Mouse (Mus musculus): ENCODE measurements around the gene Pirt.

Pirt gene

DNA sequence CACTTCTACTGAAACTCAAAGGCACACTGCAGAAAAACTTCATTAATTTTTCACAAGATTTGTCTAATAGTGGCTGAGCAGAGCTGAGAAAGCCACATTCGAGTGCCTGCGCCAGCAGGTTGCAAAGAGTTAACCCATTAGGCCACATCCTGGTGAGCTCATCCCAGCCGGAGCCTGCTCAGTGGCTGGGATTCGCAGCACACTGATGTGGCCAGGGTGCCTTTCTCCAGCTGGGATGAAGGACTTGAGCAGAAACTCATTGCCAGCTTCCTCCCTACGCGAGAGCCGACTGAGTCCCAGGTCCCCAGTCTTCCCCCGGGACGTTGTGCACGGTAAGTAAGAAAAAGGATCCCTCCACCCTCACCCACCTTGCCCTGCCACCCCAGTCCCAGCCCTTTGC, at the start of gene Pirt:
Gene Pirt, plus strand, starts transcription at position 171 of the 400 bp plus-strand sequence.
- in situ Hi-C loops (cut with MseI, MboI) = loop anchor here in 1 of 2 experiments (5.0 kb wide), 1 partner anchor 70 kb away; no protein-coding TSS in a partner anchor

GRCm38 (mm10) chr11:66871701-66872100, 40.1 kb upstream of the Pirt start:
- in situ Hi-C loops (cut with MseI, MboI) = loop anchor here (10.0 kb wide), 1 partner anchor 257 kb away; no protein-coding TSS in a partner anchor

DNA sequence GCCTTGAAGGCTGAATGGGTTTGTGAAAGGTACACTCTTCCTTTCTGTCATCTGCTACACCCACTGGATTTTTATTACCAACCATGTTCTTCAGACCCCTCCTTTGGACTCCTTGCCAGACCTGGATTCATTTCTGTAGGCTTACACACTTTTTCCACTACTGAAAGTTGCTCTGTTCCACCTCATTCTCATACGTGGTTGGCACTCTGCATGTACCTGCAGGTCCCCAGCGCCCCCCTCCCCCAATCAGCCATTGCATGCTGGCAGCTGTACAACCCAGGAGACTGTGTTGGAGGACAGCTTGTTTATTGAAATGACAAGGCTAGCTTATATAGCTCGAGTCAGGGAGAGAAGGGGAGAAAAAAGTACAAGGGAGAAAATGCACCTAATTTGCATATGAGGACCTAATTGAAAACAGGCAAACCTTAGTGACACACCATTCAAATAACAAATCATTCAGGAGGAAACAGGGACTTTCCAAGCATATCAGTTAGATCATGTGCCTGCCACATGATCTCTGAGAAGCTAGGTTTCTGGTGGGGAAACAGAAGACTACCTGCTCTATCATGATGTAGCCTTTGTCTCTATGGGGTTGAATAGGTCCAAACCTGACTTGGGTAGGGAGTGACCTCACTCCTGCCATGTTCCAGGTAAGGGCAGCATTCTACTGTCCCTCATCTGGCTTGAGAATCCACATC, 38.9 kb upstream of the Pirt start:
- in situ Hi-C loops (cut with MseI, MboI) = loop anchor here (10.0 kb wide), 1 partner anchor 258 kb away; no protein-coding TSS in a partner anchor

DNA sequence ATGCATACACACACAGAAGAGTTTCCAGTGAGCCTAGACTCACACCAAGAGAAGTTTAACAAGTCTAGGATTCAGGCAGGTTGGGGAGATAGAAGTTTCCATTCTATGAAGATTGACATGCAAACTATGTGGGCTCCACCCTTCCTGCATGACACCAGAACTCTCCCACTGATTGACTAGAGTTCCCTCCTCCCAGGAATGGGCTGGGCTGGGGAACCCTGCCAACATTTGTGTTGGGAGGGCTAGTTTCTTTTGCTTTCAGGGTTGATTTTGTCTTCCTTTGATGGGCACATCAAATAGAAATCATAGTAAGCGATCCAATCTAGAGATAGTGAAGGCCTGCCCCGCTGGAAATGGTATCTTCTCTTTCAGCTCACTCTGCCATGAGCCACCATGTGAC, 30.5 kb upstream of the Pirt start:
- in situ Hi-C loops (cut with MseI, MboI) = no loop called here

GRCm38 (mm10) chr11:66882224-66883040, 29.3 kb upstream of the Pirt start:
- in situ Hi-C loops (cut with MseI, MboI) = no loop called here

GRCm38 (mm10) chr11:66892536-66892935, 19.2 kb upstream of the Pirt start:
- in situ Hi-C loops (cut with MseI, MboI) = no loop called here

- in situ Hi-C loops (cut with MseI, MboI) = no loop called here
Measured at GRCm38 (mm10) chr11:66898747-66899146, 13.0 kb upstream of the Pirt start.

GRCm38 (mm10) chr11:66899426-66899825, 12.4 kb upstream of the Pirt start:
- in situ Hi-C loops (cut with MseI, MboI) = no loop called here

GRCm38 (mm10) chr11:66902801-66903200, 9.0 kb upstream of the Pirt start:
- in situ Hi-C loops (cut with MseI, MboI) = loop anchor here (10.0 kb wide), 1 partner anchor 192 kb away; no protein-coding TSS in a partner anchor

- in situ Hi-C loops (cut with MseI, MboI) = loop anchor here (5.0 to 10.0 kb wide), 4 partner anchors 76 to 189 kb away; no protein-coding TSS in a partner anchor
Measured at GRCm38 (mm10) chr11:66905617-66906384, 6.0 kb upstream of the Pirt start.

DNA sequence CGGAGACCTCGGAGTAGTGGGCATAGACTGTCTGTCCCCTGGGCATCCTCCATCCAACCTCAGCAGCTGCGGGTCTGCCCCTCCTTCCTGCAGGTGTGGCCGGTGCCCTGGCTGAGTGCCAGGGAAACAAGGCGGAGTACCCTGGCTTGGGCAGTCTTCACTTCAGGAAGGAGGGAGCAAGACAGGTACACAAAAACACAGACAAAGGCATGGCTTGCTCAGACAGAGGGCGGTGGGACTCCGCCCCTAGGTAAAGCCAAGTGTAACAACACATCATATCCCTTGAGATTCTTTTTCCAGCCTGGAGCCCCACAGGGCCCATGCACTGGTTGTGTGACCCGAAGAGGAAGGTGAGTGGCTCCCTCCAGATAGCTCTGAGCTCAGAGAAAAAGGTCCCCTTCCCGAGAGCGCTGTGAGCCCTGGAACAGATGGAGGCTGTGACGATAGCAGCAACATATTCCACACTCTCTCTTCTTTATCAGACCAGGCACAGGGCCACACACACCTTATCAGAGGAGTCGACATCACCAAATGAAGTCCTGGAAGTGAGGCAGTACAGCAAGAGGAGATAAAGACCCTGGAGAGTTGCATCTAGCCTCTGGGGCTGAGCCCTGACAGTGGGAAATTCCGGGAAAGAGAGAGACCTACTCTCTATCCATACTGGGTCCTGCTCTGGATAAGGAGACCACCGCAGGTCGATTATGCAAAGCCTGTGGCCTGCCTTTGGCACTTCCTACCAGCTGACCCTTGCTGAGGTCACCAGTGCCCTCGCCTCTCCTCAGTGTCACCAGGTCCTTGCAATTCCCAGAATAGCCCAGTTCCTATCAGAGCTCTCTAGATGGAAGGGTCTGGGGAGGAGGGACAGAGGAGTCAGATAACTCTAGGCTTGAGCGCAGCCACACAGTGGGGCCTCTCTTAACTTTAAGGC, 1.0 kb downstream of the Pirt start:
- in situ Hi-C loops (cut with MseI, MboI) = loop anchor here in 1 of 2 experiments (5.0 kb wide), 1 partner anchor 70 kb away; no protein-coding TSS in a partner anchor

GRCm38 (mm10) chr11:66914249-66914648, 2.5 kb downstream of the Pirt start:
- in situ Hi-C loops (cut with MseI, MboI) = loop anchor here in 1 of 2 experiments (5.0 kb wide), 1 partner anchor 68 kb away; no protein-coding TSS in a partner anchor

- in situ Hi-C loops (cut with MseI, MboI) = no loop called here
Measured at GRCm38 (mm10) chr11:66920012-66920411, 8.2 kb downstream of the Pirt start.

GRCm38 (mm10) chr11:66924095-66924823, 12.5 kb downstream of the Pirt start:
- in situ Hi-C loops (cut with MseI, MboI) = no loop called here

GRCm38 (mm10) chr11:66928311-66928710, 16.5 kb downstream of the Pirt start:
- in situ Hi-C loops (cut with MseI, MboI) = no loop called here

DNA sequence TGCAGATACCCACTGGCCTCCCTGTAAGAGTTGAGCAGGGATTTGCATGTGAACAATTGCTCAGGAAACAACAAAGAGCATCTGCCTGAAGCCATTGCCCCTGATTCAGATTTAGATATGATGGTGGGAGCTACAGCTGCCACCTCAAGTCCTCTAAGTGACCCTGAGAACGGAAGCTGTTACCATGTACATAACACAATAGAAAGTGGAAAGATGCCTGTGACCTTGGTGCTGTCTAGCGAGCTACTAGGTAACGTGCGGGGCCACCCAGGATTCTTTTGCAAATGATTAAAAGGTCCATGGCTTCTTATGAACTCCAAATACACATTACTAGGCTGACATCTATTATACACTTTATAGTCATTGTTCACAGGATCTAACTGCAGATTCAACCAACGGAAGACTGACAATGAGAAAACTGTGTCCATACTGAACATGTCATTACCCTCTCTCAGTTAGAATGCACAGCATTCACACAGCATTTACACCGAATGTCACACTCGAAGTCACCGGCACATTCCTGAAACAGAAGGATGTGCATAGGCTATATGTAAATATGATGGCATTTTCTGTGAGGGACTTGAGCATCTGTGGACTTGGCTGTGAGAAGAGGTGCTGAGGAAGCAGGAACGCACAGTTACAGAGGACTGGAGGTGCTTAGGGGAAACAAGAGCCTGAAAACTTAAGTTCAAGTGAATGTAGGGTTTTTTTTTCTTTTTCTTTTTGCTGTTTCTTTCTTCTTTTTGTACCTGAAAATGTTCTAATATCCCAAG, 21.2 kb downstream of the Pirt start:
- in situ Hi-C loops (cut with MseI, MboI) = no loop called here

DNA sequence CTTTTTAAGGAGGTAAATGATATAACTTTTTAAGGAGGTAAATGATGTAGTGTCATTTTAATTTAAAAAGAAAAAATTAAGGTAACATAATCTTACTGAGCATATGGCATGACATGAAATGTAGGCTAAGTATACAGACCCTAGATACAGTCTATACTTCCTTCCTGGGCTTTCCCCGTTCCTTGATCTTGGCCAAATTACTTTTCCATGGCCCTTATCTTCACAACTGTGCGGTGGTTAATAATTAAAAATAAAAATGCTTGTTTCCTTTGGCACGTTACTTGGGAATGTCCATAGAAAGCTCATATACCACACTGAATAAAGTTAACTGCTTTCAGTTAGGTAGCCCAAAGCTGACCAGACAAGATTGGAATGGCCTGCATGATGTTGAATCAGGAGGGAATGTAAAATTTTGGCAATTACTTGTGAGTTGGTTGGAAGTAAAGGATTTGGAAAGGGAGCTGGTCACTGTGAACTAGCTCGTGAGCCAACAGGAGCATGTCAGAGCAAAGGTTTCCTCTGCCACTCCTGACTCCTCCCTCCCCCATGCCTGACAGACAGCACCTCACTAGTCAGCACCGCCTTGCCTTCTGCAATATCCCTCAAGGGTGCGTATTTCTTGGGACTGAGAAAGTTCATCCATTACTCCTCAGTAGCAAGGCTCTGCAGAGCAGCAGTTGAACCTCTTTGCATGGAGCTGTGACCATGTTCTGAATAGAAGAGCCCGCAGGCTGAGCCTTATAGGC, 22.8 kb downstream of the Pirt start:
- in situ Hi-C loops (cut with MseI, MboI) = no loop called here

GRCm38 (mm10) chr11:66942011-66942410, 30.2 kb downstream of the Pirt start:
- in situ Hi-C loops (cut with MseI, MboI) = no loop called here

Data from mouse trophoblast stem cell (cell line).